Mouse (Mus musculus) stomach, postnatal 0 days (tissue): Measurements from ENCODE around the gene Lsamp. TPM values are rescaled to one million over a fixed set of nuclear protein-coding genes. Genes with fewer than 3 reads are reported as not detected.
A peak's percentile ranks its signal among the peaks of the same experiment; 100 is the strongest.

Experiments used
- ATAC-seq: fragments of 200-750 bp; cut with Nextera tagmentation; 2 replicates; pipeline ENCODE4 v1.8.0; 2017; ENCODE audit not compliant: low FRiP score, low TSS enrichment
- DNase-seq: peaks from one replicate; pipeline ENCODE4 v3.0.0-alpha.2; 2016; ENCODE audit warnings: low spot score
- H3K27ac ChIP-seq: fragments of 300-500 bp; sonication (generic); replicated peaks from 2 replicates; pipeline ENCODE4 v1.5.1; 2014; ENCODE audit warnings: mild to moderate bottlenecking, control low read depth
- H3K27me3 ChIP-seq: fragments of 300-500 bp; sonication (generic); 2 replicates; pipeline ENCODE4 v1.6.1; 2014; ENCODE audit warnings: low read length; ENCODE audit not compliant: control insufficient read depth, insufficient read depth
- H3K36me3 ChIP-seq: fragments of 300-500 bp; sonication (generic); 2 replicates; pipeline ENCODE4 v1.6.1; 2014; ENCODE audit warnings: low read length, mixed read lengths; ENCODE audit not compliant: control insufficient read depth, insufficient read depth
- H3K4me1 ChIP-seq: fragments of 300-500 bp; sonication (generic); replicated peaks from 2 replicates; pipeline ENCODE4 v1.6.1; 2014; ENCODE audit warnings: antibody characterized with exemption; ENCODE audit not compliant: control insufficient read depth, insufficient read depth
- H3K4me2 ChIP-seq: fragments of 300-500 bp; sonication (generic); replicated peaks from 2 replicates; pipeline ENCODE4 v1.6.1; 2014; ENCODE audit warnings: low read depth, mild to moderate bottlenecking, control low read depth, moderate library complexity
- H3K4me3 ChIP-seq: fragments of 300-500 bp; sonication (generic); 2 replicates; pipeline ENCODE4 v1.5.1; 2014; ENCODE audit warnings: low read depth, low read length, control low read depth
- H3K9ac ChIP-seq: fragments of 300-500 bp; sonication (generic); 2 replicates; pipeline ENCODE4 v1.6.1; 2014; ENCODE audit warnings: mild to moderate bottlenecking, low read length, control low read depth, mixed read lengths
- H3K9me3 ChIP-seq: fragments of 300-500 bp; sonication (generic); 2 replicates; pipeline ENCODE4 v1.6.1; 2016; ENCODE audit warnings: low read length; ENCODE audit not compliant: control insufficient read depth
- CTCF ChIP-seq: IDR thresholded peaks from 2 replicates; pipeline ENCODE4 v1.5.1; 2016; ENCODE audit warnings: antibody characterized with exemption, low read depth, mild to moderate bottlenecking, moderate library complexity
- EP300 ChIP-seq: optimal IDR thresholded peaks from 2 replicates; pipeline ENCODE3; 2016; ENCODE audit warnings: antibody characterized with exemption
- WGBS: fragments of 180-500 bp; shearing (Covaris S2); extraction: QIAGEN DNeasy Blood & Tissue Kit; methylation state at CpG from one replicate; pipeline ENCODE4 v1.1.7; 2014; 5-methylcytosine and 5-hydroxymethylcytosine counted together
- polyA plus RNA-seq: library from polyadenylated mRNA; unstranded; fragments of >200 nt; fragmentation: Nextera tagmentation; extraction: Ambion mirVana; gene quantifications from 2 replicates; pipeline ENCODE4 v1.2.1, GENCODE M21; 2015

Gene Lsamp
- polyA plus RNA-seq, 1 experiment from 2014 or later = 2.8 TPM

DNA sequence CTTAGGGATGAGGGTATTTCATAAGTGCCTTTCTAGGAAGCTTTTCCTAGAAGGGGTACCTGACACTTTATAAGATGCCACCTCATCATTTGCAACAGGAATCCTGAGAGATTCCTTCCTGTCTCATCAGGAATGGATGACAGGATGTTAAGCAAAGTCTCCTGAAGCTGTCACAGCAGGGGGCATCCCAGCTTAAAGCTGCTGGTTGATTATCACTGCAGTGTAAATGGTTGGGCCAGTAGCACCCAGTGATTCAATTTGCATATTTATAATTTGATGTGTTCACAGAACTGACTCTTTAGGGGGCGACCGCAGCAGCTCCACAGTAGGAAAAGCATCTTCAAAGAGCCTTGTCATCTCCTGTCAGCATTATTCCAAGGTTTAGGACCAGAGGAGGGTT is 1656.7 kb downstream of the Lsamp start:
- DNase-seq (no peak), ATAC-seq (no peak)
- H3K36me3 ChIP-seq = no peaks in the 10 kb centered on the region
- H3K27ac ChIP-seq = no peak overlapping the region
- no peaks in the 10 kb centered on the region for H3K4me1 ChIP-seq
- WGBS = 56% methylated on average over 2 of the region's 2 CpGs
- H3K4me2 ChIP-seq = no peak overlapping the region
- no peak overlapping the region for H3K4me3 ChIP-seq
- no peak overlapping the region for H3K9ac ChIP-seq
- H3K27me3 ChIP-seq = no peaks in the 10 kb centered on the region
- H3K9me3 ChIP-seq = no peaks in the 10 kb centered on the region
- TF ChIP-seq EP300 = no peak
- no peak for TF ChIP-seq CTCF

DNA sequence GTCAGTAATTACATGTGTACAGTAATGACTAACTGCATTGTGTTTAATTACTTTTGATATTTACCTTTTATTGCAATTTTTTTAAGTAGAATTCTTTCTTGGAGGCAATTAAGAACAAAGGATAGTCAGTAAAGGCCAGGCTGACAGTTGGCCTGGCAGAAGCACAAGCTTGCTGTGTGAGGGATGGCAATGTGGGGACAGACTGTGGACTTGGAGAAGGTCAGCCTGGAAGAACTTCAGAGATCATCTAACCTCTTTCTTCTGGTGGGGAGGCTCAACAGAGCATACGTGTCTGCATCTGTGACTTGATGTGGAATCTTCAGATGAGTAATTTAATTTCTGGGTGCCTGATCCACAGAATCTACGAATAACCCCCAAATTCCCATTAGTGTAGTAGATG is 1669.1 kb downstream of the Lsamp start:
- Histone ChIP-seq H3K4me1 (no peaks in the 10 kb centered on the region), H3K9ac (no peak overlapping the region), H3K9me3 (no peaks in the 10 kb centered on the region), H3K36me3 (no peaks in the 10 kb centered on the region), H3K27ac (no peak overlapping the region), H3K4me2 (no peak overlapping the region), H3K4me3 (no peak overlapping the region), H3K27me3 (no peaks in the 10 kb centered on the region)
- no peak for TF ChIP-seq CTCF
- TF ChIP-seq EP300 = no peak
- 80% methylated on average over 2 of the region's 2 CpGs for WGBS
- DNase-seq (no peak), ATAC-seq (no peak)

DNA sequence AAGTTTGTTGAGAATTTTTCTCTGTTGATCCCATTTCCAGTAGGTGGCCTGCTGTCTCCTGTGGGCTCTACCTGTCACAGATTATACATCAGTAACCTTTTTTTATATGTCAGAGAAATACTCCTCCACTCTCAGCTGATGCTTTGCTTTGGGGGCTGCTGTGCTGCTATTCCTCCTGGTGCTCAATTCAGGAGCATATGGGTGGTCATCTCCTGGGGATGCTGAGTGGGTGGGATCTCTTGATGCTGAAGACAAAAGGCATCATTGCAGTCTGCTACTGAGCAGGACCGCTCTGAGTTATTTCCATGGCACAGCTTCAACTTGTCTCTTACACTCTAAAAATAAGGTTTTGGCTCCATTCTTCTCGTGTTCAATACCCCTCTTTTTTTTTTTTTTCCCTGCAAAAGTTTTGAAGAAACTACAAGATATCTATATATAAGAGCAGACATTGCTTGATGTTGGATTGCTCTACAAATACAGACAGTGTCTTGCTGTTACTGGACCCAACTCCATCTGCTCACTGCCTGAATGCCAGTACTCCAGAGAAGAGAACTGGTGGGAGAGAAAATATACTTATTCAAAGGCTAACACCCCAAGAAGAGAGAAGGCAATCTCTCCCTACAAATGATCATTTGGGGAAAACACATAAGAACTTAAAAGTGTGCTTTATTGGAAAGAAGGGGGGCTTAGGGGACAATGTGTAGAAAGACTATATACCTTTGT is 1690.3 kb downstream of the Lsamp start:
- no peak for TF ChIP-seq EP300
- TF ChIP-seq CTCF = no peak
- Histone ChIP-seq H3K4me3 (no peak overlapping the region), H3K27ac (no peak overlapping the region), H3K4me2 (no peak overlapping the region), H3K9ac (no peak overlapping the region), H3K27me3 (no peaks in the 10 kb centered on the region), H3K36me3 (no peaks in the 10 kb centered on the region), H3K9me3 (no peaks in the 10 kb centered on the region), H3K4me1 (no peaks in the 10 kb centered on the region)
- 75% methylated on average over 2 of the region's 2 CpGs for WGBS
- no peak for DNase-seq
- no peak for ATAC-seq

DNA sequence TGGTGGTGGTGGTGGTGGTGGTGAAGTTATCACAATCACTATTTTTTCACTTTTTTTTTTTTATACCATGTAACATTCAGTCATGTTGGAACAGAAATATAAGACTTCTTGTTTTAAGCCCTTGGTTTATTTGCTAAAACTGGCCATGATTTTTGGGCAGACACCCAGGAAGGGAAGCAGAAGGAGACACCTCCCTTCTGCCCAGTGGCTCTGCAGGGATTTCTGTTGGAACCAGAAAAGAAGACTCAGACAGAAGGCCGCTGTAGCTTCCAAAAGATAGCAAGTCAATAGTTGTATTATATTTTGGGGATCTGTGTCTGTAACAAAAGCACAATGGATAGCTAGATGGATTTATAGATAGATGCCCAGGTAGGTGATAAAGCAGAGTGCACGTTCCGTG is 1691.6 kb downstream of the Lsamp start:
- WGBS = 75% methylated on average over 3 of the region's 3 CpGs
- H3K4me2 ChIP-seq = no peak overlapping the region
- no peaks in the 10 kb centered on the region for H3K36me3 ChIP-seq
- ATAC-seq (no peak), DNase-seq (no peak)
- H3K4me3 ChIP-seq = no peak overlapping the region
- no peak overlapping the region for H3K9ac ChIP-seq
- H3K4me1 ChIP-seq = no peaks in the 10 kb centered on the region
- H3K27me3 ChIP-seq = no peaks in the 10 kb centered on the region
- H3K9me3 ChIP-seq = no peaks in the 10 kb centered on the region
- H3K27ac ChIP-seq = no peak overlapping the region
- TF ChIP-seq EP300 = no peak
- no peak for TF ChIP-seq CTCF

DNA sequence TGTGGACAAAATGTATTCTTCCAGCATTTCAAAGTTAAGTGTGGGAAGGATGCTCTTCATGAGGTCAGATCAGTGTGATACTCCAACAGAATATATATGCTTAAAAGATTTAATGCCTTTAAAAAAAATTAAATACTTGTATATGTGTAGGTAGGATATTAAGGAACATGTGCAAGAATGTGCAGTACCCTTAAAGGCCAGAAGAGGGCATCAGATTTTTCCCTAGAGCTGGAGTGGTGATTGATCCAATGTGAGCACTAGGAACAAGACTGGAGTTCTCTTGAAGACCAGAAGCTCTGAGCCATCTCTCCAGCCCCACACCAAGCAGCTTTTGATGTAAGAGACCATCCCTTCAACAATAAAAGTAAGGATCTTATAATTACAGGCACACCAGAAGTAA is 1708.3 kb downstream of the Lsamp start:
- H3K4me2 ChIP-seq = no peak overlapping the region
- no peak overlapping the region for H3K27ac ChIP-seq
- H3K27me3 ChIP-seq = no peaks in the 10 kb centered on the region
- no peaks in the 10 kb centered on the region for H3K9me3 ChIP-seq
- no peak overlapping the region for H3K9ac ChIP-seq
- ATAC-seq (no peak), DNase-seq (no peak)
- no peak for TF ChIP-seq EP300
- peak; percentile 62 for TF ChIP-seq CTCF
- H3K36me3 ChIP-seq = no peaks in the 10 kb centered on the region
- no peak overlapping the region for H3K4me3 ChIP-seq
- no peaks in the 10 kb centered on the region for H3K4me1 ChIP-seq

DNA sequence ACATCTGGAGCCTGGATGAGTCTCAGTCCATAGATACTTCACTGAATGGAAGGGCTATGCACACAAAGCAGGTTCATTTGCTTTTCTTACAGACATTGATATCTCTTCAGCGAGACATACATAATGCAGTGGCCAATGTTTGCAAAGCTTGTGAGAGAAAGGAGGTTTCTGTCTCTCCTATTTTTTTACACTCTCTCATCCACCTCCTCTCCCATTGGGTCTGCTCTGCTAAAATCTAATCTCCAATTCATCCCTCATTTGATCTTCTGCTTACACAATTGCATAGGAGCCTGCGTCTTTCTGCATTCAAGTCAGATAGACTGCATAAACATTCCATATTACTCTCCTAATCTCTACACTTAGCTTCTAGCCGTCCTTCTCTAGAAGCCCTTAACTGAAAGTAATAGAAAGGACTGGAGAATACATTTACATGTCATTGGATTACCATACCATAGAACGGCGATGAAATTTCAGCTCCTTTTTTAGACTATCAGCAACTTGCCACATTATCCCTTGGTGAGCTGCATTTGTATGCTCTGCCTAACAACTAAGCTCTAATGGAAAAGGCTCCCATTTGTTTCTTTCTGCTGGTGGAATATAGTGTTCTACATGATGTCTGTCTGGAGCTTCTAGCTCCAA is 1717.7 kb downstream of the Lsamp start:
- no peak for TF ChIP-seq EP300
- no peak for TF ChIP-seq CTCF
- DNase-seq (no peak), ATAC-seq (no peak)
- Histone ChIP-seq H3K4me2 (no peak overlapping the region), H3K9ac (no peak overlapping the region), H3K4me1 (no peaks in the 10 kb centered on the region), H3K4me3 (no peak overlapping the region), H3K36me3 (no peaks in the 10 kb centered on the region), H3K9me3 (no peaks in the 10 kb centered on the region), H3K27ac (no peak overlapping the region), H3K27me3 (no peaks in the 10 kb centered on the region)
- 62% methylated on average over 5 of the region's 5 CpGs for WGBS
